Comparison of ENCODE assay signal across 16 mouse cellular contexts in genomic region chr19:56022348-56022747, GRCm38 (mm10).
DNase-seq lines count a peak whose midpoint lies in the region; ATAC-seq lines count a peak whose summit lies in the region.
"Had no signal": no experiment of that assay in that cellular context is flagged by ENCODE, and none has a peak within 500 bp of the region (broad histone marks: within the 10 kb centered on the region; RNA-seq: fewer than 3 reads in every experiment).

No protein-coding gene starts in this region.

- DNase-seq in forebrain, embryonic 10.5 days (ENCODE audit: extremely low spot score, low spot score): no peak
- DNase-seq in midbrain, embryonic 11.5 days (ENCODE audit: low spot score, missing footprints): peak; percentile 56
- DNase-seq in fibroblast of lung, adult 2 months (ENCODE audit: low read depth): peak; percentile 74
- no peak for DNase-seq in cerebellum, adult 9-10 months
- no peak for DNase-seq in frontal cortex, adult 2 months (ENCODE audit: extremely low spot score in 1 of 2, low spot score in 1 of 2)
- DNase-seq: B cell, adult 2 months; cerebellum, adult 9-11 months; layer of hippocampus, adult 9-11 months; right cerebral cortex, postnatal 25 days had no signal

- H3K4me2 ChIP-seq in forebrain, embryonic 16.5 days (ENCODE audit: low read length): no peak overlapping the region
- H3K4me2 ChIP-seq in midbrain, embryonic 11.5 days: no peak overlapping the region
- no peak overlapping the region for H3K4me2 ChIP-seq in midbrain, embryonic 16.5 days (ENCODE audit: low read length)
- H3K4me2 ChIP-seq: neural tube, embryonic 13.5 days had no signal

- H3K36me3 ChIP-seq in forebrain, embryonic 10.5 days (replicated peaks): no peaks in the 10 kb centered on the region; the same call in 1 of the 2 replicates
- H3K36me3 ChIP-seq in forebrain, embryonic 16.5 days (ENCODE audit: control insufficient read depth, insufficient read depth): no peaks in the 10 kb centered on the region
- H3K36me3 ChIP-seq in midbrain, embryonic 11.5 days (ENCODE audit: control insufficient read depth, insufficient read depth, low read length): no peaks in the 10 kb centered on the region
- H3K36me3 ChIP-seq in midbrain, embryonic 16.5 days (ENCODE audit: control insufficient read depth, insufficient read depth, low read length): no peaks in the 10 kb centered on the region
- H3K36me3 ChIP-seq: midbrain, embryonic 10.5 days; neural tube, embryonic 13.5 days had no signal

- no peak for ATAC-seq in forebrain, embryonic 16.5 days
- no peak for ATAC-seq in midbrain, embryonic 11.5 days (ENCODE audit: low FRiP score)
- ATAC-seq in midbrain, embryonic 16.5 days: no peak
- ATAC-seq in granulocyte monocyte progenitor cell, adult 5-6 weeks (replicated peaks; ENCODE audit: poor library complexity, severe bottlenecking): no peak
- ATAC-seq: intestine, embryonic 16.5 days had no signal

- peaks cover 11% of the 10 kb centered on the region; the same call in 1 of the 2 replicates for H3K27me3 ChIP-seq in forebrain, embryonic 10.5 days (ENCODE audit: poor library complexity, severe bottlenecking)
- no peaks in the 10 kb centered on the region for H3K27me3 ChIP-seq in forebrain, embryonic 16.5 days (replicated peaks; ENCODE audit: control insufficient read depth, insufficient read depth, low read length)
- no peaks in the 10 kb centered on the region for H3K27me3 ChIP-seq in midbrain, embryonic 11.5 days (ENCODE audit: control insufficient read depth, insufficient read depth, low read length)
- no peaks in the 10 kb centered on the region for H3K27me3 ChIP-seq in midbrain, embryonic 16.5 days (ENCODE audit: control insufficient read depth, insufficient read depth, low read depth, low read length)
- H3K27me3 ChIP-seq: neural tube, embryonic 13.5 days had no signal

- H3K9ac ChIP-seq in forebrain, embryonic 16.5 days (replicated peaks; ENCODE audit: low read depth, low read length): no peak overlapping the region
- H3K9ac ChIP-seq in midbrain, embryonic 11.5 days (ENCODE audit: low read length): no peak overlapping the region
- no peak overlapping the region for H3K9ac ChIP-seq in midbrain, embryonic 16.5 days (ENCODE audit: low read depth, low read length)
- H3K9ac ChIP-seq: liver, embryonic 14.5 days; neural tube, embryonic 13.5 days had no signal

- H3K27ac ChIP-seq in forebrain, embryonic 10.5 days: peak overlapping the region; percentile 2; the same call in 1 of the 2 replicates
- no peak overlapping the region for H3K27ac ChIP-seq in forebrain, embryonic 16.5 days (ENCODE audit: low read length)
- H3K27ac ChIP-seq in midbrain, embryonic 11.5 days (ENCODE audit: low read depth, low read length): no peak overlapping the region
- no peak overlapping the region for H3K27ac ChIP-seq in midbrain, embryonic 16.5 days (ENCODE audit: low read length)
- H3K27ac ChIP-seq: liver, embryonic 14.5 days; midbrain, embryonic 10.5 days; neural tube, embryonic 13.5 days had no signal

- H3K9me3 ChIP-seq in forebrain, embryonic 10.5 days: peaks cover 9% of the 10 kb centered on the region
- H3K9me3 ChIP-seq in forebrain, embryonic 16.5 days (ENCODE audit: control insufficient read depth, low read length): no peaks in the 10 kb centered on the region
- no peaks in the 10 kb centered on the region; the same call in 1 of the 2 replicates for H3K9me3 ChIP-seq in midbrain, embryonic 11.5 days (ENCODE audit: control insufficient read depth, low read length)
- H3K9me3 ChIP-seq in midbrain, embryonic 16.5 days (replicated peaks; ENCODE audit: control insufficient read depth, low read length, poor library complexity, severe bottlenecking): 0 out of 2 replicates have a peak, but pooled peaks cover 2% of the 10 kb centered on the region

- peaks cover 30% of the 10 kb centered on the region for H3K4me1 ChIP-seq in forebrain, embryonic 10.5 days
- H3K4me1 ChIP-seq in forebrain, embryonic 16.5 days (replicated peaks; ENCODE audit: control insufficient read depth, insufficient read depth, low read length): no peaks in the 10 kb centered on the region
- H3K4me1 ChIP-seq in midbrain, embryonic 11.5 days (ENCODE audit: control insufficient read depth, insufficient read depth, low read length): no peaks in the 10 kb centered on the region
- no peaks in the 10 kb centered on the region for H3K4me1 ChIP-seq in midbrain, embryonic 16.5 days (ENCODE audit: control insufficient read depth, insufficient read depth, low read length)

- WGBS in forebrain, embryonic 10.5 days: 77% methylated on average over 6 of the region's 6 CpGs
- 74% methylated on average over 6 of the region's 6 CpGs for WGBS in forebrain, embryonic 16.5 days
- WGBS in midbrain, embryonic 11.5 days: 75% methylated on average over 6 of the region's 6 CpGs
- WGBS in midbrain, embryonic 16.5 days: 74% methylated on average over 6 of the region's 6 CpGs

- no peak overlapping the region for H3K4me3 ChIP-seq in forebrain, embryonic 10.5 days
- no peak overlapping the region for H3K4me3 ChIP-seq in forebrain, embryonic 16.5 days (replicated peaks; ENCODE audit: low read length)
- H3K4me3 ChIP-seq in midbrain, embryonic 11.5 days (ENCODE audit: low read depth, low read length): no peak overlapping the region
- no peak overlapping the region for H3K4me3 ChIP-seq in midbrain, embryonic 16.5 days (ENCODE audit: low read depth, low read length)
- H3K4me3 ChIP-seq: midbrain, embryonic 10.5 days; neural tube, embryonic 13.5 days had no signal

Comparison
In these comparisons a context has a peak if more than half of its experiments do, and no peak if none do; other contexts are left out.
1. DNase-seq: peak in midbrain, embryonic 11.5 days (single experiment) and fibroblast of lung, adult 2 months (single experiment); none in forebrain, embryonic 10.5 days (single experiment), cerebellum, adult 9-10 months (single experiment) and frontal cortex, adult 2 months (0 of 2).